Mouse (Mus musculus) lung, embryonic 16.5 days (tissue): ENCODE results near the gene H2-Ke6. TPM values are rescaled to one million over a fixed set of nuclear protein-coding genes. Genes with fewer than 3 reads are reported as not detected.

ENCODE experiments used
- ATAC-seq: fragments of 200-750 bp; cut with Nextera tagmentation; 2 replicates; pipeline ENCODE4 v1.8.0; 2017; ENCODE audit warnings: low read depth, mild to moderate bottlenecking, moderate library complexity
- H3K27ac ChIP-seq: fragments of 300-500 bp; sonication (generic); 2 replicates; pipeline ENCODE4 v1.5.1; 2014; ENCODE audit warnings: mild to moderate bottlenecking, control low read depth, low read length
- H3K27me3 ChIP-seq: fragments of 300-500 bp; sonication (generic); 2 replicates; pipeline ENCODE4 v1.6.1; 2014; ENCODE audit warnings: low read depth, low read length, mixed read lengths; ENCODE audit not compliant: control insufficient read depth, insufficient read depth
- H3K36me3 ChIP-seq: fragments of 300-500 bp; sonication (generic); 2 replicates; pipeline ENCODE4 v1.6.1; 2014; ENCODE audit warnings: low read length; ENCODE audit not compliant: control insufficient read depth, insufficient read depth
- H3K4me1 ChIP-seq: fragments of 300-500 bp; sonication (generic); replicated peaks from 2 replicates; pipeline ENCODE4 v1.6.1; 2014; ENCODE audit warnings: low read length, mixed read lengths; ENCODE audit not compliant: control insufficient read depth, insufficient read depth
- H3K4me2 ChIP-seq: fragments of 300-500 bp; sonication (generic); 2 replicates; pipeline ENCODE4 v1.6.1; 2014; ENCODE audit warnings: low read depth, low read length, control low read depth
- H3K4me3 ChIP-seq: fragments of 300-500 bp; sonication (generic); 2 replicates; pipeline ENCODE4 v1.5.1; 2014; ENCODE audit warnings: mild to moderate bottlenecking, low read length, control low read depth
- H3K9ac ChIP-seq: fragments of 300-500 bp; sonication (generic); 2 replicates; pipeline ENCODE4 v1.6.1; 2014; ENCODE audit warnings: low read length, control low read depth
- H3K9me3 ChIP-seq: fragments of 300-500 bp; sonication (generic); 2 replicates; pipeline ENCODE4 v1.6.1; 2016; ENCODE audit warnings: low read length; ENCODE audit not compliant: control insufficient read depth
- WGBS: fragments of 180-500 bp; shearing (Covaris S2); extraction: QIAGEN DNeasy Blood & Tissue Kit; methylation state at CpG from one replicate; pipeline ENCODE4 v1.1.7; 2014; 5-methylcytosine and 5-hydroxymethylcytosine counted together
- polyA plus RNA-seq: library from polyadenylated mRNA; unstranded; fragments of >200 nt; fragmentation: Nextera tagmentation; extraction: Ambion mirVana; gene quantifications from 2 replicates; pipeline ENCODE4 v1.2.1, GENCODE M21; 2015

The H2-Ke6 gene
- 40.9 and 41.6 TPM in 2 replicates for polyA plus RNA-seq

DNA sequence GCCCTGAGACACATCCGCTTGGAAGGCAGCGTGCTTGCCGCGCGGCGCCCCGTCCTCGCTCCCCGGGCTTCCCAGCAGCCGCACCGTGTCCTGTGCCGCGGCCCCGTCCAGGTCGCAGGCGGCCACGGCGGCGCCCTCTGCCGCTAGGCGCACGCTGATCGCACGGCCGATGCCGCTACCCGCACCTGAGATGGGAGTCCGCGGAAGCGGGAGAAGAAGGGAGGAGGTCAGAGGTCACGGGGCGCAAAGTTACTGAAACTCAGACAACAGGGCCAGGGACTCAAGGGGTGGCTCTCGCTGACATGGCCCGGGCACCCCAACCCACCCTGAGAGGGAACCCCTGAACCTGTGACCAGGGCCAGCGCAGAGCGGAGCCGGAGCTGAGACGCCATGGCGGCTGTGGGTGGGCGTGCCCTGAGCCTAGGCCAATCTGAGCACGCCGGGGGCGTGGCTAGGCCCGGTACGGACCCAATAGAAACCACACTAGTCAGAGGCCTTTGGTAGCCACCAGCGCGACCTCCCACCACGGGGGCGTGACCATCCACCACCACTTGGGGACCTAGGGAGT lies at the start of gene H2-Ke6:
Gene H2-Ke6, minus strand, starts transcription at position 405 of the 568 bp plus-strand sequence.
- Histone ChIP-seq H3K27ac (peak within 1 kb of the TSS; percentile 71), H3K9me3 (no peaks in the 10 kb centered on the region), H3K36me3 (peaks cover 19% of the 10 kb centered on the region), H3K4me2 (peak within 1 kb of the TSS; percentile 95), H3K9ac (peak within 1 kb of the TSS; percentile 60), H3K4me1 (peaks cover 51% of the 10 kb centered on the region), H3K4me3 (peak within 1 kb of the TSS; percentile 60), H3K27me3 (no peaks in the 10 kb centered on the region)
- peak; percentile 75 for ATAC-seq
- under 1% methylated on average over 49 of the region's 49 CpGs for WGBS

DNA sequence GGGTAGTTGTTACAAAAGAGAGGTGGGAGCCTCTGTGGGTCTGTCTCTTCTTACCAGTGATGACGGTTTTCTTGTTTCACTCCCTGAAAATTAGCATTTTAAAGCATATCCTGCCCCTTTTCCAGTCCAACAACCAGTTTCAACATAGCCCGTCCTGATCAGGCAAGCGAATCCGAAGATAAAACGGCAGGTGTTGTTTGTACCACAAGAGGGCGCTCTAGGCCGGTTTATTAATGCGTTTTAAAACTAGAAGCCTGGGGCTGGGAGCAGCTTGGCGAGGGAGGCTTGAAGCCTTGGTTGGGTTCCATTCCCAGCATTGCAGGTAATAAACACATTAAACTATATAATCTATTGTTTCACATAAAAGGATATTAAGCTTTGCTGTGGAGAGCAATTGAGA lies 49.7 kb upstream of the H2-Ke6 start:
- no peak for ATAC-seq
- under 1% methylated on average over 9 of the region's 9 CpGs for WGBS
- Histone ChIP-seq H3K4me1 (no peaks in the 10 kb centered on the region; the same call in 1 of the 2 replicates), H3K4me3 (no peak overlapping the region), H3K27me3 (peaks cover 16% of the 10 kb centered on the region), H3K9me3 (peaks cover 3% of the 10 kb centered on the region; the same call in 1 of the 2 replicates), H3K4me2 (no peak overlapping the region), H3K27ac (no peak overlapping the region), H3K36me3 (no peaks in the 10 kb centered on the region), H3K9ac (no peak overlapping the region)

DNA sequence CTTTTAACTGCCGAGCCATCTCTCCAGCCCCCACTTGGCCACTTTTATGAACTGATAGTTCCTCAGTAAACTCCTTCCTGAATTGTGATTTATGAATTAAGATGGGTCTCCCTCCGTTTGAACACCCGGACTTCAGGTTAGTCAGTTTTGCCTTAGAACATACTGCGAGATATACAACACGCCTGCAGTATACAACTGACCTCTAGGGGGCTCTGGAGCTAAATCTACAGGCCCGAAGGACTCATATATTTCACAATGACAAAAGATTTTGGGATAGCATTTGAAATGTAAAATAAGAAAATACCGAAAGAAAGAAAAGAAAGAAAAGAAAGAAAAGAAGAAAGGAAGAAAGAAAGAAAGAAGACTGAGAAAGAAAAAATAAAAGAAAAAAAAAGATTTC lies 47.4 kb upstream of the H2-Ke6 start:
- ATAC-seq, result no peak
- 39% methylated on average over 7 of the region's 7 CpGs for WGBS
- Histone ChIP-seq H3K27me3 (peaks cover 16% of the 10 kb centered on the region), H3K9ac (no peak overlapping the region), H3K4me2 (no peak overlapping the region), H3K9me3 (no peaks in the 10 kb centered on the region), H3K4me1 (no peaks in the 10 kb centered on the region; the same call in 1 of the 2 replicates), H3K4me3 (no peak overlapping the region), H3K27ac (no peak overlapping the region), H3K36me3 (no peaks in the 10 kb centered on the region)

DNA sequence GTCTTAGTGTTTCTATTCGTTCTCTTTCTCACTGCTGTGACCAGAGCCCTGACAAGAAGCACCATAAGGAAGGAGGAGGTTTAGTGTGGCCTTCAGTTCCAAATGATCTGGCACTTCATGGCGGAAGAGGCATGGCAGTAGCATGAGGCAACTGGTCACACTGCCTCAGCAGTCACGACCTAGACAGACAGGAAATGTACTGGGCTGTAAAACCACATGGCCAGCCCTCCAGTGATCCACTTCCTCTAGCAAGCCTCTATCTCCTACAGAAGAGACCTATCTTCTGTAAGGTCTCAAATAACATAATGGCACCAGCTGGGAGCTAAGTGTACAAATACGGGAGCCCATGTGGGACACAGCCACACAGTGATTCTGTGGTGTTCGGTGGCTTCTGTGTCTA lies 44.2 kb upstream of the H2-Ke6 start:
- Histone ChIP-seq H3K4me3 (no peak overlapping the region), H3K27ac (no peak overlapping the region), H3K9me3 (no peaks in the 10 kb centered on the region), H3K9ac (no peak overlapping the region), H3K27me3 (peaks cover 12% of the 10 kb centered on the region), H3K4me1 (no peaks in the 10 kb centered on the region), H3K36me3 (no peaks in the 10 kb centered on the region), H3K4me2 (no peak overlapping the region)
- 65% methylated on average over 5 of the region's 5 CpGs for WGBS
- no peak for ATAC-seq

DNA sequence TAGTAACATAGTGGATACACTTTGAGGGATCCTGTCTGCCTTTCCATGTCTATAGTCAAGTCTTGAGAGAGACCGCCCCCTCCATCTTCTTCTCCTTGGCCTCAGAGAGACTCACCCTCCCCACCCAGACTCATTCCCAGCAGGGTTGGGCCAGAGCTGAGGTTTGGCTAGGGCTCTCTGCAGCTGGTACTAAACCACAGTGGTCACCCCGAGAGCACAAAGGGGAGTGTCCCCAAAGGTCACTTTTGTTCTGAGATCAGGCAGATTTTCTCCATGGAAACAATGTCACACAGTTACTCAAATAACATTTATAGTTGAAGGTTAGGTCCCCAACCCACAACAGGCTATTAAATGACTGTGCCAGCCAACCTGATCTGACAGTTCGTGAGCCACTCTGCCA lies 41.0 kb upstream of the H2-Ke6 start:
- no peak for ATAC-seq
- Histone ChIP-seq H3K4me3 (no peak overlapping the region), H3K4me2 (no peak overlapping the region), H3K36me3 (no peaks in the 10 kb centered on the region), H3K27me3 (no peaks in the 10 kb centered on the region), H3K9me3 (no peaks in the 10 kb centered on the region), H3K27ac (no peak overlapping the region), H3K9ac (no peak overlapping the region), H3K4me1 (no peaks in the 10 kb centered on the region)
- 40% methylated on average over 3 of the region's 3 CpGs for WGBS

DNA sequence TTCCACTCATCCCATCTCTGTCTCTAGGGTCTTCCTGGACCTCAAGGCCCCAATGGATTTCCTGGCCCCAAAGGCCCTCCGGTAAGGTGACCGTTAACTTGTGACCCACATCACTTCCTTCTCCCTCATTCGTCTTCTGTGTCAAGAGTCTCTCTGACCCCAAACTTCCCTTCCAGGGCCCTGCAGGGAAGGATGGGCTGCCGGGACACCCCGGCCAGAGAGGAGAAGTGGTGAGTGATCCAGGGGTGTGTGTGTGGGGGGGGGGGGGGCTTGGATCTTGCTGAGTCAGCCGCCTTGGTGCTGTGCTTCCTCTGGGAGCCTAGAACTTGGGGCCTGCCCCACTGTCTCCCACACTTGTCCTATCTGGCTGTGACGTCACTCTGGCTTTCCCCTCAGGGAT lies 29.4 kb upstream of the H2-Ke6 start:
- 51% methylated on average over 7 of the region's 7 CpGs for WGBS
- no peak for ATAC-seq
- no peaks in the 10 kb centered on the region for H3K36me3 ChIP-seq
- no peaks in the 10 kb centered on the region for H3K9me3 ChIP-seq
- no peak overlapping the region for H3K27ac ChIP-seq
- H3K9ac ChIP-seq, result no peak overlapping the region
- H3K4me3 ChIP-seq, result no peak overlapping the region
- H3K27me3 ChIP-seq, result no peaks in the 10 kb centered on the region
- H3K4me1 ChIP-seq, result no peaks in the 10 kb centered on the region
- H3K4me2 ChIP-seq, result no peak overlapping the region

DNA sequence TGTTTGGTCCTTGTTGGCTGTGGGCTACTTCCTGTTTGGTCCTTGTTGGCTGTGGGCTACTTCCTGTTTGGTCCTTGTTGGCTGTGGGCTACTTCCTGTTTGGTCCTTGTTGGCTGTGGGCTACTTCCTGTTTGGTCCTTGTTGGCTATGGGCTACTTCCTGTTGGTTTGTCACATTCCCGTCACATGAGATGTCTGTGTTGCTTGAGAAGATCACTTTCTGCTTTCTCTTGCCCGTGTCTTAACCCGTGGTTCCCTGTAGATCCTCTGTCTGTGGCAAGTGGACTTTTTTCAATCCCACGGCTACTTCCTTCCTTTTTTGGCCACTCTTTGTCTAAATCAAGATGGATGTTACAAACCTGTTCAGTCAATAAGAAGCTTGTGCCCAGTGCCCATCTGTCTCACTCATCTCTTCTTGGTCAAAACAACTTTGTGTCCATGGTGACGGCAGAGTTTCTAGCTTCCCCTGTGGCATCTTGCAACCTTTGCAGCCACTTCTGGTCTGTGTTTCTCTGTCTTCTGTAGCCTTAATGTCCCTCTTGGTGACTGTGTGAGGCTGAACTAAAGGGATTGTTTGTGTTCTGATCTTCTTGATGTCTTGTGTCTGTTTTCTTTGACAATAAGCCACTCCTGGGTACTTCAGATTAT lies 19.7 kb upstream of the H2-Ke6 start:
- H3K9me3 ChIP-seq, result peaks cover 5% of the 10 kb centered on the region
- no peak for ATAC-seq
- 85% methylated on average over 5 of the region's 5 CpGs for WGBS

DNA sequence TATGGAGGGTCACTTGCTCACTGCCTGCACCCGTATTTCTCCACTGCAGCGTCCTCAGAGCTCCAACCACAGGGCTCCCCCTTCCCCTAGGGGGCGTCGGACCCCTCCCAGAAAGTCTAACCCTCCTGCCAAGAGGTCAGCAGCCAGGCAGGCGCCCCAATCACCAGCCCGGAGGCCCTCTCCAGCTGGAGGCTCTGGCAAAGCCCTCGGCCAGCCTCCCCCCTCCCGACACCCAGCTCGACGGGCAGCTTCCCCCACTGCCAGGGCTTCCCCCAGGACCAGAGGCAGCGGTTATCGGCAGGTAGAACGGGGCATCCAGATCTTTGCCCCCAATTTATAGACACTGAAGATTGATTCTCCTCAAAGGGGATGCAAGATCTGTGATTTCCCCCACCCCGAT lies 18.1 kb upstream of the H2-Ke6 start:
- no peak overlapping the region for H3K4me2 ChIP-seq
- WGBS, result 72% methylated on average over 14 of the region's 14 CpGs
- H3K4me1 ChIP-seq, result peaks cover 7% of the 10 kb centered on the region; the same call in 1 of the 2 replicates
- no peak overlapping the region for H3K9ac ChIP-seq
- peaks cover 5% of the 10 kb centered on the region for H3K9me3 ChIP-seq
- H3K4me3 ChIP-seq, result no peak overlapping the region
- peaks cover 3% of the 10 kb centered on the region; the same call in 1 of the 2 replicates for H3K27me3 ChIP-seq
- no peaks in the 10 kb centered on the region for H3K36me3 ChIP-seq
- no peak for ATAC-seq
- H3K27ac ChIP-seq, result no peak overlapping the region

More for the DNA sequence above, 19.7 kb upstream of the H2-Ke6 start:
- no peaks in the 10 kb centered on the region for H3K27me3 ChIP-seq
- no peak overlapping the region for H3K4me2 ChIP-seq
- H3K36me3 ChIP-seq, result no peaks in the 10 kb centered on the region
- H3K9ac ChIP-seq, result no peak overlapping the region
- no peak overlapping the region for H3K27ac ChIP-seq
- H3K4me3 ChIP-seq, result no peak overlapping the region
- H3K4me1 ChIP-seq, result no peaks in the 10 kb centered on the region

DNA sequence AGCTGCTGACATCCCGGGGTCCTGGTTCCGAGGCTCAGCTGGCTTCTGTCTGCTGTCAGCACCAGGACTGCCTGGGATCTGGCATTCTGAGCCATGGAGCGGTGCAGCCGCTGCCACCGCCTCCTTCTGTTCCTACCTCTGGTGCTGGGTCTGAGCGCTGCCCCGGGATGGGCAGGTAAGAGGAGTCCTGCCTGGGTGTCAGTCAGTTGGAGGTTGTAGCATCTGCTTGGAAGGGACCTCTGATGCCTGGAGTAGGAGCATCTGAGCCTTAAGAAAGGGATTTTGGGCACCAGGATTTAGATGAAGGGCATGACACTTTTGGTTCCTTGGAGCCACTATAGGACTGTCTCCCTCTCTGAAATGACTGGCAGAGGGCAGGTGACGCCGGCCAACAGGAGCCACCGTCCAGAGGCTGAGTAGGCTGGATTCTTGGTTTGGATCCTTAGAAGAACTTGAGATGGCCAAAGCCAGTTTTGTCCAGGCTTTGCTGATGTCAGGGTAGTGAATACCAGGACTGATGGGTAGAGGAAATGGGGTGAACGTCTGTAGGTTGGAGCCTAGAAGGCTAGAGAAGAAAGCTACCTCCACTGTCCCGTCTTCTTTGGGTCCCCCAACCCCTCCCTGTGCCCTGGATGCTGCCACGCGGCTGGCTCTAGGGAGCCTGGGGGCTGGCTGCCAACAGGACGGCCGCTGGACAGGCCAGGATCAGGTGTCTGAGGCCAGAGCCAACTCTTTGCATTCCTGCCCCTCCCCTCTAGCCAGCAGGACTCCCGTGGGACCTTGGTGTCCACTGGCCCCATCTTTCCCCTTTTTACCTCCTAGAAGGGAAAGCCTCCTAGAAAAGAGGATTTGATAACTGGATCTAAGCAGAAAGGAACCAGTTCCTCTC lies 11.9 kb upstream of the H2-Ke6 start:
- peaks cover 25% of the 10 kb centered on the region for H3K36me3 ChIP-seq
- H3K4me3 ChIP-seq, result no peak overlapping the region
- H3K4me1 ChIP-seq, result peaks cover 23% of the 10 kb centered on the region
- peak overlapping the region; percentile 21 for H3K9ac ChIP-seq
- peak; percentile 11; the same call in 1 of the 2 replicates for ATAC-seq
- H3K27ac ChIP-seq, result no peak overlapping the region
- 17% methylated on average over 17 of the region's 17 CpGs for WGBS
- H3K4me2 ChIP-seq, result peak overlapping the region; percentile 58
- H3K9me3 ChIP-seq, result no peaks in the 10 kb centered on the region
- H3K27me3 ChIP-seq, result peaks cover 8% of the 10 kb centered on the region
